Mouse (Mus musculus): ENCODE measurements around the gene Pcbp4.
A peak's percentile ranks its signal among the peaks of the same experiment; 100 is the strongest.

Pcbp4 gene

DNA sequence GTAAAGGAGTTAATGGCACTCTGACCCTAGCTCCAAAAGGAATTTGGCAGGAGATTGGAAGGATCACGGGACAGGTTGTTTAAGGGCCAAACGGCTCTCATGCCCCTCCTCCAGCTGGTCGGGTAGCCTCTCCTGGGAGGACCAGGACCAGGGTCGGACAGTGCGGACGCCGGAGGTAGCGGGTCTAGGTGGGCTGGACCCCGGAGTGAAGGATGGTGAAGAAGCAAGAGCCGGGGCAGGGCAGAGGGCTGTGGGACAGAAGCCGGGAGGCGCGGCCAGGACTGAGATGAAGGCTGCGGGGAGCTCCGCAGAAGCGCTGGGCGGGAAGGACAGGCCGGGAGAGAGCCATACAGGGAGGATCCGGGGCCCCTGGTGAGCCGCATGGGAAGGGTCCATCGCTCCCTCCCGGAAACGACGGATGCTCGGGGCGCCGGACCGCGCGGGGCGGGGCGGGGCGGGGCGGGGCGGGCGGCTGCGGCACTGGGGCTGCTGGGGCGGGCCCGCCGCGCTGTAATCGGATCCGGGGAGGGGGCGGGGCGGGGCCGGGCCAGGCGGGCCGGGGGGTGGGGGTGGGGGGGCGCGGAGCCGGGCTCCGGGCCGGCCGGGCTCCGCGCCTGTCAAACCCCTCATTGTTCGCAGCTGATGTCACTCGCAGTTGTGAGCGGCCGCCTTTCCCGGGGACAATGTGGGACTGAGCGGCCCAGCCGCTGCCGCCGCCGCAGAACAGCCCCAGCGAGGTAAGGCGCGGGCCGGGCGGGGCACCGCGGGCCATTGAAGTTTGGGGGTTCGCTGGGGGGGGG lies at the start of gene Pcbp4:
Gene Pcbp4, plus strand, starts transcription at position 21 of the 800 bp plus-strand sequence.
- DNase-seq (ENCODE audit: extremely low spot score, low spot score) = peak; percentile 89

DNA sequence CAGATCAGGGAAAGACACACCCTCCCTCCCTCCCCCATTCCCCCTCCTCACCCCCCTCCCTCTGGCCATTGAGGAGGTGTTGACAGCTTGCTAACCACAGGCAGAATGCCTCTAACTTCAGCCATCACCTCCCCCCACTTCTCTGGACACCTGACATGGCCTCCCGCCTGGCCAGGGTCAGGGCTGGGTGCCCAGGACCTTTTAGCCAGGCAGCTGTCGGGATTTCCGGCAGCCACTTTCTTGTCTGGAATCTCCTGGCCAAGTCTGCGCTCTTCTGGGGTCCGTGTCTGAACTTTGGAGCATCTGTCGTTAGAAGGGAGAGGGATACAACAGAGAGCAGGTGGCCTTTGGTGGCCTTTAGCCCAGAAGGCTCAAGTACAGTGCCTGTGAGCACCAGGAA lies 47.8 kb upstream of the Pcbp4 start:
- peak; percentile 29 for DNase-seq (ENCODE audit: extremely low spot score, low spot score)

DNA sequence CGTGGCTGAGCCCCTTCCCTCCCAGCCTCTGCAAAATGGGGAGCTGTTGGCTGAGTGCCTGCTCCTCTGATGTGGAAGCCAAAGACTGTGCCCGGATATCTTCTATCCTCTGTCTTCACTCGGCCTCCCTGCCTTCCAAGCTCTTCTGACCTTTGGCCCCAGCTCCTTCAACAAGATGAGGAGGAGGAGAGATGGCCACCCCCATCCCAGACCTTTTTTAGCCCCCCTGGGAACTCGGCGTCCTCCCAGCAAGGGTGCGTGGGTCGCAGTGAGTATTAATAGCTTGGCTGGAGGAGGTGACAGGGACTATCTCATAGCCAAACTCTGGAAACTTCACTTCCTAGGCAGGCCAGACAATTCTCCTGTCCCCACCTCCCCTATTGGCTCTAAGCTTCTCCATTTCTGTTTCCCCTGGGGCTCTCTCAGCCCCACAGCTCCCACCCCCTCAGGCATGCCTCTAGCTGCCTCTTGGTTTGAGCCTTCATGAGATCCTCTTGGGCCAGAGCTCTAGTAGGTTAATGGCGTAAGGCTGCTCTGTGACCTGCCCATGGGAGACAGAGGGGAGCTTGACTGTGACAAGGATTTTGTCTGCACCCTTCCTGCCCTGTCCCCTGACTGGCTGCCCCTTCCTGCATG lies 46.5 kb upstream of the Pcbp4 start:
- DNase-seq (ENCODE audit: extremely low spot score, low spot score) = no peak

DNA sequence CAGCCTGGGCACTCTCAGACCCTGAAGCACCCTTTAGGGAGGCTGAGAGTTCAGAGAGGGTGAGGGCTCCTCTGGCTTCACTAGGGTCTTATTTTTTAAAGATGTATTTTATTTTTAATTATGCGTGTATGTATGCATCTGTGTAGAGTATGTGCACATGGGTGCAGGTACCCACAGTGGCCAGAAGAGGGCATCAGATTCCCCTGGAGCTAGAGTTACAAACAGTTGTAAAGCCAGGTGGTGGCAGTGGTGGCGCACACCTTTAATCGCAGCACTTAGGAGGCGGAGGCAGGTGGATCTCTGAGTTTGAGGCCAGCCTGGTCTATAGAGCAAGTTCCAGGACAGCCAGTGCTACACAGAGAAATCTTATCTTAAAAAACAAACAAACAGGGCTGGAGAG lies 44.0 kb upstream of the Pcbp4 start:
- DNase-seq (ENCODE audit: extremely low spot score, low spot score) = no peak

DNA sequence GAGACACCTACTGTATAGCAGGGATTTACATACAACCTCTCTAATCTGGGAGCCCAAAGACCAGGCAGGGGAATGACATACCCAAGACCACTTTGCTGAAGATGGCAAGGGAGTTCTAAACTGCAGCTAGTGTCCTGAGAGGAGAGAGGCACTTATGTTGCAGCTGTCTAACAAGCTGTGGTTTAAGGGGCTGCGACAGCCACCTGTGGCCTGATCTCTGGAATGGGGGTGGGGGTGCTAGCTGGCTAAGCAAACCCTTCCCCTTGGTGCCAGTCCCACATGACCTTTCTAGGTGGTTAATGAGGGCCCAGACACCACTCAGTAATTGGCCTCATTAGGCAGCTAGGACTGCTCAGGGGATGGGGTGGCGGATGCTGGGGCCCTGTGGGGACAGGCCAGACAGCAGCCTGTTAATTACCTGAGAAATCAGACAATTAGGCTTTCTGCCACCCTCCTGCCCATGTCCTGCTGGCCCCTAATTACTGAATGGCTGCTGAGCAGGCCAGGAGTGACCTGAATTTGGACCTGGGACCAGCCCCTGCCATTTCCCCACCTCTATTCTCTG lies 42.9 kb upstream of the Pcbp4 start:
- no peak for DNase-seq (ENCODE audit: extremely low spot score, low spot score)

DNA sequence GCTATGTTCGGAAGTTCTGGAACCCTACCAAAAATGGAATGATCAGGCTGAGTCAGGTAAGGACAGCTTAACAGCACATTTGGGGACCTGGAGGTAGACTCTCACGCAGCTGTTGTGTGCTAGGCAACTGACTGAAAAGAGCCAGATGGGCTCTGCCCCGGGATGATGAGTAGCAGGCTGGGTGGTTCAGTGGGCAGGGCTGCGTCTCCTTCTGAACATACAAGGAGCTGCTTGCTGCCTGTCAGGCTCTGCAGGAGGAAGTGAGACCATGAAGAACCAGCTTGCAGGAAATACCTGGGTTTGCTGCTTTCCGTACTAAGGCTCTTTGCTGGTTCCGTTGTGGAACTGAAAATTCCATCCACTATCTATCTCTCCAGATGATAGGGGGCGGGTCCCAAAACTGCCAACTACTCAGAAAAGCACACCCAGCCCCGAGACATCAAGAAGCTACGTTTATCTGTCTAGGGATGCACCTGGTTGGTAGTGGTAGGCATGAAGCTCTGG lies 41.9 kb upstream of the Pcbp4 start:
- no peak for DNase-seq (ENCODE audit: extremely low spot score, low spot score)

DNA sequence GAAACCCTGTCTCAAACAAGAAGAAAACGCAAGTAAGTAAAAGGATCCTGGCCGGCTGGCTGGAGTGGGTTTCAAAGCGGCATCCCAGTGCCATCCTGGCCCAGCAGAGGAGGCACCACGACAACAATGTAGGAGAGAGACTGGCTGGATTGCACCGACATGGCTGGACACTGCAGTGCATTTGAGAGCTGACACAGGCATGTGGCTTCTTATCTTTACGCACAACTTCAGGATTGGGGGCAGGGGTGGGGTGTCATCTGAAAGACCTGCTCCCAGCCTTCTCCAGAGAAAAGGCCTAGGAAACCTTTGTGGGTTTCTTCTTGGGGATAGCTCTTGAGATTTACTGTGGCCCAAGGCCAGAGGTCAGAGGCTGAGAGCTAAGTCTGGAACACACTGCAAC lies 41.4 kb upstream of the Pcbp4 start:
- DNase-seq (ENCODE audit: extremely low spot score, low spot score) = no peak

DNA sequence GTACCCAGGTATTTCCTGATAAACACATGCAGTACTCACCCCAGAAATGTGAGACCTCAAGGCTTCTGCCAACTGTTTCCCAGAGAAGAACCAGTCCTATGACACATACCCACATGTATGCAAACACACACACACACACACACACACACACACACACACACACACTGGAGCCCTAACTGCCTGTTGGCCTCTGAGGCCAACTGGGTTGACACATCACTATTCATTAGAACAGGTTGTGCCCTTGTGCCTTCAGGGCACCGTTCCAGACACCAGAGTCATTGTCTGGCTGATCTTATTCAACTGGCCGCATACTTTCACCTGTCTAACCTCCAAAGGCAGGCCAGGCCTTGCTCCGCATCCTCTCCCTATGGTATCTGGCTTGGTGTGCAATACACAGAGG lies 40.9 kb upstream of the Pcbp4 start:
- no peak for DNase-seq (ENCODE audit: extremely low spot score, low spot score)

DNA sequence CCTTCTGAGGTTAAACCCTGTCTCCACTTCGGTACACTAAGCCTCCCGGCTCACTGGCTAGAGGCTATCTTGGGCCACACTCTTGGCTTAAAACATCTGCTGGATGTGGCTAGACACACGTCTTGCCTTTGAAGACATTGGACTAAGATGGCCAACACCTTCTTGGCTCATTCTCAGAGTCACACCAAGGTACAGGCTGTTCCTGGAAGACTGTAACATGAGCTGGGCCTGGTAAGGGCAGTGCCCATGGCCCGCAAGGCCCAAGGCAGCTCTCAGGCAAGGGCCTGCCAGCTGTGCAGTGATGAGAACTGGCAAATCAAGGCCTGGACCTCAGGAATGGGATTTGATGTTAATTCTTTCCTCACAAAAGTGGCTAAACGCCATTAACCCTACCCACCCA lies 39.5 kb upstream of the Pcbp4 start:
- no peak for DNase-seq (ENCODE audit: extremely low spot score, low spot score)

DNA sequence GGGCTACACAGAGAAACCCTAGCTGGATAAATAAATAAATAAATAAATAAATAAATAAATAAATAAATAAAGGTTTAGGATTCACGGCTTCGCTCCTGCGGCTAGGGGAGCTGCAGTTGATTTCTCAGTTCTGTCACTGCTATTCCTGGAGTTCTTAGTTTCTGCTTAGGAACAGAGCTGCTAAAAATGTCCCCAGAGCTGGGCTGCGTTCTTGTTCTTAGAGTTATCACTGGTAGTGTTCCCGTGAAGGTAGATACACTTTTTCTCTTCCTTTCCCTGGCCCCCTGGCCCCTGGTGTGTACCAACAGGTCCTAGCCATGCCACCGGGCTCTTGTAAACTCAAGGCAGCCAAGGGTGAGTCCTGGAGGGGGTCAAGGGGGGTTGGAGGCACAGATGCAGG lies 36.3 kb upstream of the Pcbp4 start:
- no peak for DNase-seq (ENCODE audit: extremely low spot score, low spot score)

DNA sequence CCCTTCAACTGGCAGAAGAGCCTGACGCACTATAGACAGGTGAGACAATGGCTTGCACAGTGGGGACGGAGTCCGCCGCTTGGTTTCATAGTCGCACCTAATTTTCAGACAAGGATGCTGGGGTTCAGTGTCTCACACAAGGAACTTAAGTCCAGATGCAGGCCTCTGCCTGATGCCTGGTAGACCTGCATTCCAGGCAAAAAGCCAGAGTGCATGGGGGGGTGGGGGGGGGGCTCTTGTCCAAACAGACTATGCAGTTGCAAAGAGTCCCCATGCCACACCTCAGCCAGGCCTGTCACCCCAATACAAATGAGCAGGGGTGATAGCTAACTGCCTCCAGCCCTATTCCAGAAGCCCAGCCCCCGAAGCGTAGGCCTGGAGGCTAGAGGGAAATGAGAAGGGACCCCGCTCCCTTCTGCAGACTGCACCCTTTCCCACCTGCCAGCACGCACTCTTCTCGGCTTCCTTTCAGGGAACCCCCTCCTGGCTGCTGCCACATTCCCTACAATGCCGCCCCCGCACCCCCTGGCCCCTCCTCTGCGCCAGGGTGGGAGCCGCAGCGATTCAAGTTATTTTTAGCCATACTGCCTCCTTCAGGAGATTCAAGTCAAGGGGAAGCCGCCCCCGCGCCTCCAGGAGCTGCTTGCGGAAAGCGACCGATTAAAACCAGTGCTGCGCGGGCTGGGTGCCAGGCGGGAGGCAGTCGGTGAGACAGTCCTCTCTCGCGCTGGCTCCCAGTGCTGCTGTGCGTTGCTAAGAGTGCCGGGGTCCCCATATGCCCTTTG lies 35.1 kb upstream of the Pcbp4 start:
- peak; percentile 71 for DNase-seq (ENCODE audit: extremely low spot score, low spot score)

DNA sequence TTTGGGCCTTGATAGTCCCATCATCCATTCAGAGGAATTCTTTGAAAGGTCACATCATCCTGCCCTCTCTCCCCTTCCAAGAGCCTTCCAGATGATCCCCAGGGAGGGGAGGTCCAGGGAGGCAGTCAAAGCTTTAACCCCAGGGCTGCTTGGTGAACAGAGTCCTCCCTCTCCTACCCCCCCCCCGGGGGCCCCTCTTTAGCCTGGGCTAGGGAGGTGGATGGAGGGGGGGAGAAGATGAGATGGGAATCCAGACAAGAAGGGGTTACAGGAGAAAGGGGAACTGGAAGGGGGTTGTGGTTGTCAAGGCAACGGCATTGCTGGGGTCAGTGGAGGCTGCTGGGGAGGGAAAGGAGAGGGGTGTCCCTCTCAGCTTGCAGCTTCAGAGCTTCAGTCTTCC lies 32.5 kb upstream of the Pcbp4 start:
- DNase-seq (ENCODE audit: extremely low spot score, low spot score) = peak; percentile 62

DNA sequence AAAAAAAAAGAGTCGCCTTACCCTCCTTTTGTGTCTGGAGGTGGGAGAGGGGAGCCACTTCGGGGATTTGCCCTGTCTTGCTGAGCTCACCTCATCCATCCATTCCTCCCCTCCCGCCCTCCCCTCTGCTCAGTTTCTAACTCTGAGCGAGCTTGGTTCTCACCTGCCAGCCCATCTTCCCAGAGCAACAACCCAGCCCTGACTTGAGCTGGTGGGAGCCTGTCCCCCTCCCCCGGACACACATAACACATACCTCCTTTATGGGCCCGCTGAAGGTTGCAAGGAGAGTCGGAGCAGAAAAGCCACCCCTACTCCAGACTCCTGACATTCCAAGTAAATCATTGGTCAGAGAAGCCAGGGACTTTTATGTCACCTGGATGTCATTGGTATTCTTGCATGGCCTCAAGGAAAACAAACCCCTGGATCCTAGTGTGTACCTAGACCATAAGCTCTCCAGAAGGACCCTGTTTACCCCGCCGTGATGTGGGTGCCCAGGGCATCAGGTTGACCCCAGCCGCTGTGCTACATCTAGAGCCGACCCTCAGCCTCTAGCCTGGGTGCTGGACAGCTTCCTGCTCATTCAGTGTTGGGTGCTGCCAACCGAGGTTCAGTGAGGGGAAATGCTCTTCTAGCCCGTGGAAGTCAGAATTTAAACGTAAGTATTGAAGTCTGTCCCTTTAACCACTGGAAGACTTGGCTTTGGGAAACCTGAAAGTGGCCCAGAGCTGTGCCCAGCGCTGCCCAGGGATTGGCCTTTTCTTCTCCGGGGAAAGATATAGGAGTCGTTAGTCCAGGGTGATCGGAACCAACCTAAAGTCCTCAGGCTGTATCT lies 31.8 kb upstream of the Pcbp4 start:
- DNase-seq (ENCODE audit: extremely low spot score, low spot score) = no peak

DNA sequence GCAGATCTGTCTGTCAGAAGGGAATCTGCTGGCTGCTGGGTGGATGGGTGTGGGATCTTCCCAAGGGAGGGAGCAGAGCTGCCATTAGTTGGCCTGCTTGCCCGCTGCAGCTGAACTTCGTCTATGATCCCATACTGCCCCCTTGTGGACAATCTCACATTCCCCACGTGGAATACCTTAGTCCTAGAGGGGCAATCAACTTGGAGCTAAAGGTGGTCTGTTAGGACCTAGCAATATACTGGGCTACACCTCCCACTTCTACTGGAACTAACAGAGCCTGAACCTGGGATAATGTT lies 31.3 kb upstream of the Pcbp4 start:
- DNase-seq (ENCODE audit: extremely low spot score, low spot score) = peak; percentile 92

DNA sequence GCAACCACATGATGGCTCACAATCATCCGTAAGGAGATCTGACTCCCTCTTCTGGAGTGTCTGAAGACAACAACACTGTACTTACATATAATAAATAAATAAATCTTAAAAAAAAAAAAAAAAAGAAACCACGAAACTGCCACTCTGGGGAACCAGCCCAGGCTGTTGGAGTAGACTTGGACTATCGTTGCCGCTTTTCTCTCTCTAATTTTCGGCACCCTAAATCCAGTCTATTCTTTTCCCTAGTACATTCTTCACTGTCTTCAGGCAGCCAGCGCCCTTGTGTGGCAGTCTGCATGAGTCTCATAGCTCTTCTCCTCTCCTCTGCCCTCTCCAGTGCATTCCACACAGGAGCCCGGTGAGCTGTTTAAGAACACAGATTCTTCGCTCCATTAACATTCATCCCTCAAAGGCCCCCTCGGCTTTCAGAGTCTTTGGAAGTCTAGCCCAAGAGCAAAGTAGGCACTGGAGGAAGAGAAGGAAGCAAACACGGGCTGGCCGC lies 24.3 kb upstream of the Pcbp4 start:
- no peak for DNase-seq (ENCODE audit: extremely low spot score, low spot score)

DNA sequence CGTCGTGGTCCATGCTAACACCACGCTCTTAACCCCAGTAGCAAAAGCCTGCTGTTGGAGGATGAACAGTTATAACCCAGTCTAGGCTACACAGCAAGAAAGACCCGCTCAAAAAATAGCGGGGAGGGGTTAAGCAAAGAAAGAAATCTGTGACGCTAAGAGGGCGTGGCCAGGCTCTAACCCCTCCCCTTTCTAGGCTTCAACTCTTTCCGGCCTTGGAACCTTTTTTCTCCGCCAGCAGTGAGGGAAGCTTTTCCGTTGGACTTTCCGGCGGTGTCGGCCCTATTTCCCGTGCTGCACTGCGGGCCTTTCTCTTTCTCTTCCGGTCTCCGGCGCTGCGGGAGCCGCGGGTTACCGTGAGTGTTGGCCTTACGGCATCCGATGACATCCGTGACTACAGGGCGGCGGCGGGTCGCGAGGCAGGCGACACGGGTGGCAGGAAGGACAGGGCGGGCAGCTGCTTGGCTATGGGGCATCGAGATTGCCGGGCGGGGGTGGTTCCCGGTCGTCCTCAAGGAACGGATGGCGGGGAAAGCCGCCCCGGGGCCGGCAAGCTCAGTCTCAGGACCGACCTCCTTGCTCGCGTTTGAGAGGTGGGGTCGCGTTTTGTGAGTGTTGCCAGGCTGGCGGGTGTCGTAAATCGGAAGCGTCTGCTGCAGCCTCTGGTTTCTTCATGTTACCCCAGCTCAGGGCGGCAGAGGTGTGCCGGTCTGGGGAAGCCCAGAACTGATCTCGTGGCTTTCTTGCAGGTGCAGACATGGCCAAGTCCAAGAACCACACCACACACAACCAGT lies 23.7 kb upstream of the Pcbp4 start, which contains the start of gene Rpl29:
Gene Rpl29, plus strand, starts transcription at position 234 of the 794 bp plus-strand sequence.
- peak; percentile 91 for DNase-seq (ENCODE audit: extremely low spot score, low spot score)

DNA sequence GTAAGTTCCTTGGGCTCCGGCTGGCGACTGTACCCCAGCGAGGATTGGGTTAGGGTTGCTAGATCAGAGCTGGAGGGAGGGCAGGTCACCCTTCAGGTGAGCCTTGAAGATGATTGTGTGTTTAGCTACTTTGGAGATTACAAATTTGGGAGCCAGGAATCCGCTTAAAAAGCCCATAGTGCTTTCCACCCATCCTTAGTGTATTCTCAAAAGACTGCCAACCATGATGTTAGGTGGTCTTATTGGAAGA lies 23.2 kb upstream of the Pcbp4 start:
- DNase-seq (ENCODE audit: extremely low spot score, low spot score) = no peak

DNA sequence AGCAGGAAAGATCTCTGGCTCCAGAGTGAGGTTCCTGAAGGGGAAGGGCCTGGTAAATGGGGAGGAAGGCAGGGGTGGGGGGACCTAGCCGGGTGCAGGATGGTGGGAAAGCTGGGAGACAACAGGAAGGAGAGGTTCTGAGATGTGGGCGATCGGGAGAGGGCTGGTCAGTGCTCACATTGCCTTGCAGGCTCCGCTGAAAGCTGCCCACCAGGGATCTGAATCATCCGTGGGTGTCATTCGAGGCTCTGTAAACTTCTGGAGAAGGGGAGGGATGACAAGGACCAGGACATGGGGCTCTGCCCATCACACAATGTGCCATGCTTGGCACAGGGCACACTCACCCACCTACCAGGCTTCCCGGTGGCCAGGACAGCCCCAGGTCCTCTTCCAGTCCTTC lies 19.7 kb upstream of the Pcbp4 start:
- no peak for DNase-seq (ENCODE audit: extremely low spot score, low spot score)

DNA sequence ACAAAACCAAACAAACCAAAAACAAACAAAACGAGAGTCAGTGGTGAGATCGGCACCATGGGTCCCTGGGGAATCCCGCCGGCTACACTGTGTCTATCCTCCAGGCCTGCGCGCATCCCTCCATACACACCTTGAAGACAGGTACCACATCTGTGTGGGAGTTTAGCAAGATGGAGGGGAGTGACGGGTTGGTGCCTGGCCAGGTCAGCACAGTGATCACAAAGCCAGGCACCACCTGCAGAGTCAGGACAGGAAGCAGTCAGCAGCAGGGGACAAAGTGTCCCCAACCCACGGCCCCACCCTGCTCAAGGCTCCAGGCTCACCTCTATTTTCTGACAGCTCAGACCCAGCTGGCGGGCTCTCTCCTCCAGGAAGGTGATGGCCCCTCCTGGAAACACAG lies 16.5 kb upstream of the Pcbp4 start:
- DNase-seq (ENCODE audit: extremely low spot score, low spot score) = no peak

DNA sequence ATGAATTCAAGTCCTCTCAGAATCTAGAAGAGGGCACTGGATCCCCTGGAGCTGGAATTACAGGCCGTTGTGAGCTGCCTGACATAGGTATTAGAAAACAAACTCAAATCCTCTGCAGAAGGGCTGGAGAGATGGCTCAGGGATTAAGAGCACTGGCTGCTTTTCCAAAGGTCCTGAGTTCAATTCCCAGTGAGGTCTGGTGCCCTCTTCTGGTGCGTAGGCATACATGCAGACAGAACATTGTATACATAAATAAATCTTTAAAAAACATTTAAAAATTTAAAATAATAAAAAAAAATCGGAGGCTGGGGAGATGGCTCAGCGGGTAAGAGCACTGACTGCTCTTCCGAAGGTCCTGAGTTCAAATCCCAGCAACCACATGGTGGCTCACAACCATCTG lies 10.4 kb upstream of the Pcbp4 start:
- no peak for DNase-seq (ENCODE audit: extremely low spot score, low spot score)
